Mouse (Mus musculus) E14TG2a.4 (cell line): ENCODE data around the gene Endou.

ENCODE experiments used
- H3K27me3 ChIP-seq: 2 replicates; pipeline ENCODE4 v1.6.1; 2014; ENCODE audit warnings: low read length, control low read depth; ENCODE audit not compliant: insufficient read depth
- H3K36me3 ChIP-seq: 2 replicates; pipeline ENCODE4 v1.6.1; 2014; ENCODE audit warnings: low read length, control low read depth; ENCODE audit not compliant: insufficient read depth
- H3K4me1 ChIP-seq: replicated peaks from 2 replicates; pipeline ENCODE4 v1.6.1; 2014; ENCODE audit warnings: low read depth, low read length, control low read depth
- H3K4me3 ChIP-seq: replicated peaks from 2 replicates; pipeline ENCODE4 v1.5.1; 2014; ENCODE audit warnings: mild to moderate bottlenecking, low read length
- H3K9me3 ChIP-seq: 2 replicates; pipeline ENCODE4 v1.6.1; 2014; ENCODE audit warnings: low read length, control low read depth
- CTCF ChIP-seq: conservative IDR thresholded peaks from 2 replicates; pipeline ENCODE4 v1.5.1; 2014; ENCODE audit warnings: low read length
- NANOG ChIP-seq: IDR thresholded peaks from 2 replicates; pipeline ENCODE4 v1.6.1; 2014; ENCODE audit warnings: borderline replicate concordance, low read length, mixed read lengths
- POU5F1 ChIP-seq: IDR thresholded peaks from 2 replicates; pipeline ENCODE4 v1.6.1; 2014; ENCODE audit warnings: low read length, borderline replicate concordance

Gene Endou

DNA sequence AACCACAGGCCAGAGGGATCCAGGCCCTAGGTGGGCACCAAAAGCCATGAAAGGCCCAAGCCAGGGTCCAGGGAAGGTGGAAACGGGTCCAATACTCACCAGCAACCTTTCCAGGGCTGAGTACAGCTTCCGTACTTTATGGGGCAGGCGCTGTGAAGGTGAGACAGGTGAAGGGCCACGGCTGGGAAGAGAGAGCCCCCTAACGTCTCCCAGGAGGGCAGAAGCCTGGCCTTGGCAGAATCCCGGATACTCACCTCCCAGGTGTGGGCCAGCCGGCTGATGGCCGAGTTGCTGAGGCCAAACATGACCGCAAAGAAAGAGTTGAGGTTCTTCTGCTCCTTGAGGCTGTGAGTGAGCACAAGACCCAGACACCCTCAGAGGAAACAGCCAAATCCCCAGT, 18.3 kb upstream of the Endou start:
- Histone ChIP-seq H3K36me3 (peaks cover 39% of the 10 kb centered on the region), H3K4me3 (no peak overlapping the region), H3K9me3 (no peaks in the 10 kb centered on the region), H3K4me1 (peaks cover 28% of the 10 kb centered on the region), H3K27me3 (no peaks in the 10 kb centered on the region)
- TF ChIP-seq NANOG (no peak), POU5F1 (no peak), CTCF (no peak)

DNA sequence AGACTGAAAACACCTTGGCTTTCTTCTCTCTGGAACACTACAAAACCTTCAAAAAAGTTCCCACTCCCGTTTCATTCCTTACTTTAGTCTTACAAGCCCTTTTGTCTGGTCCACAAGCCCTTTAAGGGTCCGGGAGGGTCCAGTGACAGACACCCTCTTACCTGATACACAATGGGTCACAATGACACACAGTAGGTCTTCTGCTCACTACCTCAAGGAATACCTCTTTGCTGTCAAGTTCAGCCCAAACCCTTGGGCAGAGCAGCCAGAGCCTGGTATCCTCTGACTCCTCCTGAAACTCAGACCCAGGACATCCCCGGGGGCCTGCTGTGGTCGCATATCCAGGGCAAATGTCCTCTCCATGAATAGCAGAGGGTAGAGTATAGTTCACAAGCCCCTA, 17.8 kb upstream of the Endou start:
- Histone ChIP-seq H3K27me3 (no peaks in the 10 kb centered on the region), H3K36me3 (peaks cover 39% of the 10 kb centered on the region), H3K4me1 (peaks cover 24% of the 10 kb centered on the region), H3K4me3 (no peak overlapping the region), H3K9me3 (no peaks in the 10 kb centered on the region)
- TF ChIP-seq NANOG (no peak), CTCF (no peak), POU5F1 (no peak)

DNA sequence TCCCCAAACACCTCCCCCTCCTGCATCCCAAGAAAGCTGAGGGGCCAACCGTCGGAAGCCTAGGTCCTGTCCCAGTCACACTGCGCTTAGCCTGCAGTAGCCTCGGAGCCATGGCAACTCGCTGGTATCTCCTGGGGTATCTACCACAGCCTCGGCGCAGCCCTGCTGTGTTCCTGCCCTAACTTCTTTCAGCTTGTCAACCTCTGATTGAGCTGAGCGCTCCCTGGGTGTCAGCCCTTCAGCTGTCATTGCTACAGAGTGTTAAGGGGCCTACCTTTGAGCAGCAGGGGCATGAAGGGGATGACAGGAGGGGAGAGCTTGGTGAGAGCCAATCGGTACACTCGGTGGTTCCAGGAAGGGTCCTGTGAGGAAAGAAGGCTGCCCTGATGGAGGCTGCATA, 17.2 kb upstream of the Endou start:
- H3K4me3 ChIP-seq, result no peak overlapping the region
- peaks cover 39% of the 10 kb centered on the region for H3K36me3 ChIP-seq
- H3K27me3 ChIP-seq, result no peaks in the 10 kb centered on the region
- peaks cover 17% of the 10 kb centered on the region for H3K4me1 ChIP-seq
- TF ChIP-seq CTCF (no peak), NANOG (no peak), POU5F1 (no peak)
- no peaks in the 10 kb centered on the region for H3K9me3 ChIP-seq

DNA sequence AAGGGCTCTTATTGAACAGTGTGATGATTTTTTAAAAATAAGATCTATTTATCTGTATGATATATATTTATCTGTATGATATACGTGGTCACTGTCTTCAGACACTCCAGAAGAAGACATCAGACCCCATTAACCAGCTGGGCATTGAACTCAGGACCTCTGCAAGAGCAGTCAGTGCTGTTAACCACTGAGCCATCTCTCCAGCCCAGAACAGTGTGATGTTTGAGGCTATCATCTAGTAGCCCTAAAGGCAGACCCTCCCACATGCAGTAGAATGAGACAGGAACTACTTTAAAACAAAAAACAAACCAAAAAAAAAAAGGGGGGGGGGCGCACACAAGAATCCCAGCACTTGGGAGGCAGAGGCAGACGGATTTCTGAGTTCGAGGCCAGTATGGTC, 16.3 kb upstream of the Endou start:
- peaks cover 39% of the 10 kb centered on the region for H3K36me3 ChIP-seq
- H3K27me3 ChIP-seq, result no peaks in the 10 kb centered on the region
- TF ChIP-seq NANOG, result no peak
- TF ChIP-seq CTCF, result no peak
- TF ChIP-seq POU5F1, result no peak
- no peaks in the 10 kb centered on the region for H3K9me3 ChIP-seq
- no peak overlapping the region for H3K4me3 ChIP-seq
- peaks cover 17% of the 10 kb centered on the region for H3K4me1 ChIP-seq

DNA sequence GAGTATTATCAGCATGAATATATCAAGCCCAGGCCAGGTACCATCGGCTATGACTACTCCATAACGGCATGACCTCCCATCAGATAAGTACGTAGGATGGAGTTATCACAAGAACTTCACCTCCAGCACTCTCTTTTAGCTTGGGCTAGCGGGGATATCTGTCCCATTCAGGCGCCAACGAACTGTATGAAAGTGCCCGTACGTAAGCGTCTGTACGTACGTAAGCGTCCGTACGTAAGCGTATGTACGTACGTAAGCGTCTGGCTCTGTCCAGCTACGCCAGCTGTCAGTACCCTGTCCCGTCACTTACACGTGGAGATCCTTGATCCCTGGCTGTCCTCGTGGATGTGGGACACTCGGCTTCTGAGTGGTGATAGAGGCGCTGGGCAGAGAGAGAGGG, 15.6 kb upstream of the Endou start:
- Histone ChIP-seq H3K27me3 (no peaks in the 10 kb centered on the region), H3K4me3 (no peak overlapping the region), H3K4me1 (peaks cover 17% of the 10 kb centered on the region), H3K36me3 (peaks cover 39% of the 10 kb centered on the region), H3K9me3 (no peaks in the 10 kb centered on the region)
- no peak for TF ChIP-seq POU5F1

DNA sequence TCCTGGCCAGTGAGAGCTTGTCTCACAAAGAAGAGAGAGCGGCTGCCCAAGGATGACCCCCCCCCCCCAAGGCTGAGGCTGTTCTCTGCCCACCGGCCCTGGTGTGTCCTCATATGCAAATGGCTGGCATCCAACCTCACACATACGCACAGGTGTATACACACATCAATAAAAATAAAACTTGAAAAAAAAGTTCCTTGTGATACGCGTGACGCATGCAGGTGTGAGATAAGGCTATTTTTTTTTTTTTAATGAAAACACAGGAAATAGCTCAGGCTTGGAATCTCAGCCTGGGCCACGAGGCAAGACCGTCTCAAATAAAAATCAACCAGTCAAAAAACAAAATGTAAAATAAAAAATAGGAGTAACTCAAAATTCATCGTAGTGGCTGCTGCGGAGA, 15.1 kb upstream of the Endou start:
- peaks cover 39% of the 10 kb centered on the region for H3K36me3 ChIP-seq
- H3K4me3 ChIP-seq, result no peak overlapping the region
- peaks cover 1% of the 10 kb centered on the region; the same call in 1 of the 2 replicates for H3K27me3 ChIP-seq
- H3K4me1 ChIP-seq, result peaks cover 17% of the 10 kb centered on the region
- no peaks in the 10 kb centered on the region for H3K9me3 ChIP-seq
- TF ChIP-seq POU5F1, result no peak

DNA sequence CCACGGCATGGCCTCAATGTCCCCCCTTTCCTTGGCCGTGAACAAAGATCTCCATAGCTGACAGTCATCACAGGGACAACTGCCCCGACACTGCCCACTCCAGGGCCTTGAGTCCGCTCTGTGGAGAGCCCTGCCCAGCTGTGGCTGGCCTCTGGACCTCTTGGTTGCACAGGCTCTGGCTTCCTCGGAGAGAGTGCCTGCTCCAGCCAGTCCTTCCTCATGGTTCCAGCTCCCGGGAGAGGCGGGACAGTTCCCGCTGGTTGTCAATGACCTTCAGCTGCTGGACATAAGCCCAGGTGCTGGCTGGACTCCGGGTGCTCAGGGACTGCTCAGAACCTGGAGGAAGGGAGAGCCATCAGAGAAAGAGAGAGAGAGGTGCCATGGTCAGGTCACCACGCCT, 14.2 kb upstream of the Endou start:
- TF ChIP-seq CTCF (no peak), NANOG (no peak), POU5F1 (no peak)
- H3K4me1 ChIP-seq, result peaks cover 11% of the 10 kb centered on the region
- peaks cover 3% of the 10 kb centered on the region; the same call in 1 of the 2 replicates for H3K27me3 ChIP-seq
- H3K36me3 ChIP-seq, result peaks cover 39% of the 10 kb centered on the region
- no peak overlapping the region for H3K4me3 ChIP-seq
- H3K9me3 ChIP-seq, result no peaks in the 10 kb centered on the region

DNA sequence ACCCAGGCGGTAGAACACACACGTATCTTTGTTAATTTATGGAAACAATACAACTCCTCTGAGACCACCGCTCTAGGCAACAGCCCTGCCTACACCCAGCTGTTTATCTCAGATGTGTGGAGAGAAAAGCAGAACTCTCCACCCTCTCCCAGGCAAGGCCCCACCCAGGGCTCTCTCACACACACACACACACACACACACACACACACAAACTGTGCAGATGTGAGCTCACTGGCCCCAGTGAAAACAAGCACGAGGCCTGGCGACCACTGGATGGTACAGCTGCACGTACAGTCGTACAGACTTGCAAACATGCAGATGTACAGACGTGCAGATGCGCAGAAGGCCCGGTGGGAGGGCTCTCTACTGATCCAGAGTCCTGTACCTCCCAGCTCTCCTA, 13.8 kb upstream of the Endou start:
- H3K9me3 ChIP-seq, result no peaks in the 10 kb centered on the region

DNA sequence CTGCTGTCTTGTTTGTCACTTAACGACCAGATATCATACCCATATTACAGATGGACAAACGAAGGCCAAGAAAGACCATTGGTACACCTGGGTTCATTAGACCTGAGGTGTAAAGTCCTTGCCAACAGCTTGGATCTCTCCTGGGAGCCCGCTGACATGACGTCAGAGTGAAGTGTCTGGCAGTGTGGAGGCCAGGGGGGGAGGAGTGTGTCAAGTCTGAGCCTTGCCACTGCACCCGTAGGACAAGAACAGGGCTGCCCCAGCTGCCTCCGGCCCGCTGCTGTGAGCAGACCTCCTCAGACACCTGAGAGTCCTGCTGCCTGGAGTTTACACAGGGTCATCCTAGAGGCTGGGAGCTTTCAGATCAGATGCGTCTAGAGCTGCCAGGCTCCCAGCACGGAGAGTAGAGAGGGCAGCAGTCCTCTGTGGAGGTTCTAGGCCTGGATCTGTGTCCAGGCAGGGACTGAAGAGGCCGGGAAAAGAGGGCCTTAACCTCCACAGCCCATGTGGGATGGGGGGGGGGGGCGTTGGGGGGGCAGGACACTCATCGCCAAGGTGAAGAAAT, 12.9 kb upstream of the Endou start:
- peaks cover 5% of the 10 kb centered on the region for H3K4me1 ChIP-seq
- TF ChIP-seq NANOG, result no peak
- TF ChIP-seq POU5F1, result no peak
- TF ChIP-seq CTCF, result no peak
- peaks cover 3% of the 10 kb centered on the region; the same call in 1 of the 2 replicates for H3K27me3 ChIP-seq
- 0 out of 2 replicates have a peak, but pooled peaks cover 7% of the 10 kb centered on the region for H3K9me3 ChIP-seq
- peaks cover 32% of the 10 kb centered on the region for H3K36me3 ChIP-seq
- no peak overlapping the region for H3K4me3 ChIP-seq

More for the DNA sequence above, 13.8 kb upstream of the Endou start:
- Histone ChIP-seq H3K27me3 (peaks cover 3% of the 10 kb centered on the region; the same call in 1 of the 2 replicates), H3K36me3 (peaks cover 39% of the 10 kb centered on the region), H3K4me1 (peaks cover 7% of the 10 kb centered on the region), H3K4me3 (no peak overlapping the region)
- no peak for TF ChIP-seq POU5F1
- TF ChIP-seq NANOG, result no peak
- TF ChIP-seq CTCF, result no peak
